Mouse (Mus musculus) midbrain, embryonic 14.5 days (tissue): ENCODE results near the gene Osbpl3. TPM values are rescaled to one million over a fixed set of nuclear protein-coding genes. Genes with fewer than 3 reads are reported as not detected.
A peak's percentile ranks its signal among the peaks of the same experiment; 100 is the strongest.

Experiments
- ATAC-seq: fragments of 200-750 bp; cut with Nextera tagmentation; 2 replicates; pipeline ENCODE4 v1.8.0; 2017; ENCODE audit warnings: moderate number of reproducible peaks, moderate library complexity; ENCODE audit not compliant: low FRiP score, low TSS enrichment
- DNase-seq: peaks from one replicate; pipeline ENCODE4 v3.0.0-alpha.2; 2015
- H3K27ac ChIP-seq: fragments of 300-500 bp; sonication (generic); replicated peaks from 2 replicates; pipeline ENCODE4 v1.5.1; 2014; ENCODE audit warnings: mild to moderate bottlenecking, low read depth, low read length, moderate library complexity
- H3K27me3 ChIP-seq: fragments of 300-500 bp; sonication (generic); 2 replicates; pipeline ENCODE4 v1.6.1; 2014; ENCODE audit warnings: low read length, control low read depth, mixed read lengths; ENCODE audit not compliant: control insufficient read depth, insufficient read depth
- H3K36me3 ChIP-seq: fragments of 300-500 bp; sonication (generic); 2 replicates; pipeline ENCODE4 v1.6.1; 2014; ENCODE audit warnings: low read length, control low read depth; ENCODE audit not compliant: control insufficient read depth, insufficient read depth
- H3K4me1 ChIP-seq: fragments of 300-500 bp; sonication (generic); 2 replicates; pipeline ENCODE4 v1.6.1; 2014; ENCODE audit warnings: mild to moderate bottlenecking, antibody characterized with exemption, low read length, control low read depth; ENCODE audit not compliant: control insufficient read depth, insufficient read depth
- H3K4me2 ChIP-seq: fragments of 300-500 bp; sonication (generic); 2 replicates; pipeline ENCODE4 v1.6.1; 2014; ENCODE audit warnings: mild to moderate bottlenecking, low read length, moderate library complexity
- H3K4me3 ChIP-seq: fragments of 300-500 bp; sonication (generic); replicated peaks from 2 replicates; pipeline ENCODE4 v1.5.1; 2014; ENCODE audit warnings: low read depth, low read length
- H3K9ac ChIP-seq: fragments of 300-500 bp; sonication (generic); replicated peaks from 2 replicates; pipeline ENCODE4 v1.6.1; 2014; ENCODE audit warnings: mild to moderate bottlenecking, low read length, moderate library complexity
- H3K9me3 ChIP-seq: fragments of 300-500 bp; sonication (generic); 2 replicates; pipeline ENCODE4 v1.6.1; 2016; ENCODE audit warnings: low read length, control low read depth, mixed read lengths; ENCODE audit not compliant: control insufficient read depth
- WGBS: fragments of 180-500 bp; shearing (Covaris S2); extraction: QIAGEN DNeasy Blood & Tissue Kit; methylation state at CpG from one replicate; pipeline ENCODE4 v1.1.7; 2014; 5-methylcytosine and 5-hydroxymethylcytosine counted together
- polyA plus RNA-seq: library from polyadenylated mRNA; unstranded; fragments of >200 nt; fragmentation: Nextera tagmentation; extraction: Ambion mirVana; gene quantifications from 2 replicates; pipeline ENCODE4 v1.2.1, GENCODE M21; 2014

The Osbpl3 gene
- polyA plus RNA-seq, 1 experiment from 2014 or later: 5.5 TPM

GRCm38 (mm10) chr6:50333346-50333745, 122.7 kb downstream of the Osbpl3 start:
- H3K4me3 ChIP-seq: no peak overlapping the region
- 82% methylated on average over 6 of the region's 6 CpGs for WGBS
- H3K9me3 ChIP-seq: no peaks in the 10 kb centered on the region
- no peaks in the 10 kb centered on the region for H3K36me3 ChIP-seq
- no peak for DNase-seq
- H3K9ac ChIP-seq: no peak overlapping the region
- ATAC-seq: no peak
- H3K27me3 ChIP-seq: no peaks in the 10 kb centered on the region
- H3K4me1 ChIP-seq: no peaks in the 10 kb centered on the region
- no peak overlapping the region for H3K27ac ChIP-seq
- H3K4me2 ChIP-seq: no peak overlapping the region

- Histone ChIP-seq H3K9me3 (no peaks in the 10 kb centered on the region), H3K4me3 (no peak overlapping the region), H3K9ac (no peak overlapping the region), H3K36me3 (no peaks in the 10 kb centered on the region), H3K27ac (no peak overlapping the region), H3K4me2 (no peak overlapping the region), H3K27me3 (no peaks in the 10 kb centered on the region), H3K4me1 (no peaks in the 10 kb centered on the region)
- ATAC-seq: no peak
- DNase-seq: no peak
- WGBS: 91% methylated on average over 2 of the region's 2 CpGs
Measured at GRCm38 (mm10) chr6:50331477-50331876, 124.5 kb downstream of the Osbpl3 start.

- 84% methylated on average over 8 of the region's 8 CpGs for WGBS
- ATAC-seq (no peak), DNase-seq (no peak)
- no peaks in the 10 kb centered on the region for H3K27me3 ChIP-seq
- no peak overlapping the region for H3K27ac ChIP-seq
- no peak overlapping the region for H3K4me2 ChIP-seq
- H3K9me3 ChIP-seq: no peaks in the 10 kb centered on the region
- no peaks in the 10 kb centered on the region for H3K4me1 ChIP-seq
- no peak overlapping the region for H3K4me3 ChIP-seq
- H3K36me3 ChIP-seq: no peaks in the 10 kb centered on the region
- H3K9ac ChIP-seq: no peak overlapping the region
Measured at GRCm38 (mm10) chr6:50329380-50329779, 126.6 kb downstream of the Osbpl3 start.

- Histone ChIP-seq H3K9ac (no peak overlapping the region), H3K4me3 (no peak overlapping the region), H3K9me3 (no peaks in the 10 kb centered on the region), H3K36me3 (no peaks in the 10 kb centered on the region), H3K4me1 (no peaks in the 10 kb centered on the region), H3K27me3 (no peaks in the 10 kb centered on the region), H3K4me2 (no peak overlapping the region), H3K27ac (no peak overlapping the region)
- no peak for DNase-seq
- no peak for ATAC-seq
- WGBS: 38% methylated on average over 7 of the region's 7 CpGs
Measured at GRCm38 (mm10) chr6:50328901-50329300, 127.1 kb downstream of the Osbpl3 start.

GRCm38 (mm10) chr6:50326192-50326591, 129.8 kb downstream of the Osbpl3 start:
- ATAC-seq (no peak), DNase-seq (no peak)
- Histone ChIP-seq H3K27me3 (no peaks in the 10 kb centered on the region), H3K9ac (no peak overlapping the region), H3K9me3 (no peaks in the 10 kb centered on the region), H3K4me1 (no peaks in the 10 kb centered on the region), H3K36me3 (no peaks in the 10 kb centered on the region), H3K27ac (no peak overlapping the region), H3K4me2 (no peak overlapping the region), H3K4me3 (no peak overlapping the region)
- WGBS: 77% methylated on average over 4 of the region's 4 CpGs

GRCm38 (mm10) chr6:50325485-50325884, 130.5 kb downstream of the Osbpl3 start:
- ATAC-seq: no peak
- Histone ChIP-seq H3K4me3 (no peak overlapping the region), H3K27ac (no peak overlapping the region), H3K9me3 (no peaks in the 10 kb centered on the region), H3K9ac (no peak overlapping the region), H3K27me3 (no peaks in the 10 kb centered on the region), H3K4me1 (no peaks in the 10 kb centered on the region), H3K4me2 (no peak overlapping the region), H3K36me3 (no peaks in the 10 kb centered on the region)
- 90% methylated on average over 9 of the region's 9 CpGs for WGBS
- no peak for DNase-seq

GRCm38 (mm10) chr6:50322631-50323030, 133.4 kb downstream of the Osbpl3 start:
- WGBS: 48% methylated on average over 9 of the region's 9 CpGs
- H3K27ac ChIP-seq: 0 out of 2 replicates have a peak overlapping the region, but pooled peaks have one; percentile 37
- H3K4me2 ChIP-seq: no peak overlapping the region
- no peak overlapping the region for H3K9ac ChIP-seq
- H3K4me3 ChIP-seq: no peak overlapping the region
- no peaks in the 10 kb centered on the region for H3K36me3 ChIP-seq
- no peak for DNase-seq
- H3K27me3 ChIP-seq: no peaks in the 10 kb centered on the region
- H3K9me3 ChIP-seq: no peaks in the 10 kb centered on the region
- H3K4me1 ChIP-seq: peaks cover 4% of the 10 kb centered on the region; the same call in 1 of the 2 replicates
- no peak for ATAC-seq

- H3K9me3 ChIP-seq: no peaks in the 10 kb centered on the region
- WGBS: 78% methylated on average over 6 of the region's 6 CpGs
- no peak overlapping the region for H3K4me3 ChIP-seq
- H3K9ac ChIP-seq: no peak overlapping the region
- peaks cover 6% of the 10 kb centered on the region; the same call in 1 of the 2 replicates for H3K4me1 ChIP-seq
- no peaks in the 10 kb centered on the region for H3K36me3 ChIP-seq
- H3K4me2 ChIP-seq: no peak overlapping the region
- H3K27ac ChIP-seq: no peak overlapping the region
- H3K27me3 ChIP-seq: no peaks in the 10 kb centered on the region
- ATAC-seq: no peak
- no peak for DNase-seq
Measured at GRCm38 (mm10) chr6:50321739-50322138, 134.3 kb downstream of the Osbpl3 start.

GRCm38 (mm10) chr6:50318590-50319172, 137.3 kb downstream of the Osbpl3 start:
- no peak overlapping the region for H3K9ac ChIP-seq
- H3K4me2 ChIP-seq: no peak overlapping the region
- no peak for ATAC-seq
- no peaks in the 10 kb centered on the region for H3K9me3 ChIP-seq
- H3K4me3 ChIP-seq: no peak overlapping the region
- peaks cover 6% of the 10 kb centered on the region; the same call in 1 of the 2 replicates for H3K4me1 ChIP-seq
- no peak overlapping the region for H3K27ac ChIP-seq
- no peaks in the 10 kb centered on the region for H3K27me3 ChIP-seq
- DNase-seq: peak; percentile 27
- 53% methylated on average over 7 of the region's 7 CpGs for WGBS
- no peaks in the 10 kb centered on the region for H3K36me3 ChIP-seq
